Mouse (Mus musculus): Measurements from ENCODE around the gene Mfap1a. TPM values are rescaled to one million over a fixed set of nuclear protein-coding genes. Genes with fewer than 3 reads are reported as not detected.
"Not testable (repeated sequence)": the region's sequence is repeated elsewhere in the genome, so short reads cannot be mapped to it uniquely, and the experiment has no call there.

Gene Mfap1a
- total RNA-seq (2014; rRNA removed) (6.6 and 9.7 TPM in 2 replicates), polyA plus RNA-seq (2012; rRNA removed) (1.2 TPM in 2 replicates)

DNA sequence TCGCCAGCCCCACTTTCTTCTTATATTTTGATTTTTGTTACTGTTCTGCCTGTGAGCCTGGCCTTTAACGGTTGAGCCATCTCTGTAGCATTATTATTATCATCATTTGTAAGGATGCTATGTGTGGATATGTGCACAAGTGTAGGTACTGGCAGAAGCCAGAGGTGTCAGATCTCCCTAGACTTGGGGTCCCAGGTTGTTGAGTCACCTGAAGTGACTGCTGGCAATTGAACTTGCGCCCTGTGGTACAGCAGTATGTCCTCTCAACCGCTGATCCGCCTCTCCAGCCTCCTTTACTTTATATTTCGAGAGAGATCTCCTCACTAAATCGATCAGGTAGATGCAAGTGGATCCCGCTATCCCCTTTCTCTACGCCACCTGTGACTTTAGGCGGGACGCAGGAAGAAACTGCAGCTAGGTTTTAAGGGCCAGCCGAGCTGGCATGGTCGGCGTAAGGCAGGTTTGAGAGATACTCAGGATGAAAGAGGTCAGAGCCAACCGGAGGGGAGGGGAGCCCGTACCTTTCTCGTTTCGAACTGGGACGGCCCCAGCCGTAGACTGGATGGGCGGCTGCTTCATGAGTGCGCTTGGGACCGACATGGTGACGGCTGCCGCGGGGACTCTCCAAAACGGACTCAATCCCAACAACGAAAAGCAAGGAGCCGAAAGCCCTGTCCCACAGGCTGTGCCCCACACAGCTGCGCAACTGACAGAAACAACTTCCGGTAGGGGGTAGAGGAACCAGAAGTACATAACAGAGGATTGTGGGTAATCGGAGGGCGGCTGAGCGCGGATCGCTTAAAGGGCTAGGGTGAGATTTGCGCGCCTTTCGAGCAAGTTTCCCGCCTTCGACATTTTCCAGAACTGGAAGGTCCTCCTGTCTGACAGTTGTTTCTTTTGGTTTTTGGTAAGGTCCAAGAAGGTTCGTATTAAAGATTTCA lies at the start of gene Mfap1a, which contains the start of gene Wdr76:
Gene Mfap1a, minus strand, starts transcription at position 724 of the 941 bp plus-strand sequence.
Gene Wdr76, plus strand, starts transcription at position 782 of the 941 bp plus-strand sequence.
- 3% methylated on average over 42 of the region's 42 CpGs for WGBS
- Histone ChIP-seq H3K27ac (replicated peaks; ENCODE audit: insufficient read depth, low read depth, low read length) (peak within 1 kb of the TSS; percentile 41; the same call in 1 of the 2 replicates), H3K4me3 (ENCODE audit: insufficient read depth, low read depth, low read length) (peak within 1 kb of the TSS; percentile 66), H3K9ac (ENCODE audit: low read depth, low read length) (peak within 1 kb of the TSS; percentile 73)
- H3K27me3 ChIP-seq (ENCODE audit: control insufficient read depth, insufficient read depth, low read length); H3K79me2 ChIP-seq (ENCODE audit: control insufficient read depth, insufficient read depth, low read length); H3K4me1 ChIP-seq (ENCODE audit: control insufficient read depth, insufficient read depth, low read length); H3K36me3 ChIP-seq (ENCODE audit: control insufficient read depth, insufficient read depth, low read length): not testable (repeated sequence)
- TF ChIP-seq POLR2A (IDR thresholded peaks at IDR 0.05; ENCODE audit: extremely low read depth, insufficient read depth, low read length): peak; percentile 87
- DNase-seq (ENCODE audit: extremely low read depth, low read depth, low spot score): peak; percentile 88

DNA sequence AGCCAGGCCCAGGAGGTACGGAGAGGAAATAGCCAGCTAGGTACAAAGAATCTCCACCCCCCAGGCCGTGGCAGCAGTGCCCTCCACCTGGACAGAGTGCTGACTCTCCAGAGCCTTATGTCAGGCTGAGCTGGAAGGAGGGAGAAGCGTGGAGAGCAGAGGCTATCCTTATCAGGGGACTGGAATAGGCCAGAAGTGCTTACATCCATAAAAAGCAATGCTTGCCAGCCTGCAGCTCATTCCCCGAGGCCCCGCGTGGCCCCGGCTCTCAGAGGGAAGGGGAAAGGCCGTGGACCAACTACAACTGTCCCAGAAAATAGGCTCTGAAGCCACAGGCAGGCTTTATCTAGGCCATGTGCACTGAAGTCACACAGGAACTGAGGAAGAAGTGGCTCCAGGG lies 44.8 kb upstream of the Mfap1a start:
- peak; percentile 9 for DNase-seq (ENCODE audit: extremely low read depth, low read depth, low spot score)
- H3K9ac ChIP-seq (ENCODE audit: low read depth, low read length): no peak overlapping the region

DNA sequence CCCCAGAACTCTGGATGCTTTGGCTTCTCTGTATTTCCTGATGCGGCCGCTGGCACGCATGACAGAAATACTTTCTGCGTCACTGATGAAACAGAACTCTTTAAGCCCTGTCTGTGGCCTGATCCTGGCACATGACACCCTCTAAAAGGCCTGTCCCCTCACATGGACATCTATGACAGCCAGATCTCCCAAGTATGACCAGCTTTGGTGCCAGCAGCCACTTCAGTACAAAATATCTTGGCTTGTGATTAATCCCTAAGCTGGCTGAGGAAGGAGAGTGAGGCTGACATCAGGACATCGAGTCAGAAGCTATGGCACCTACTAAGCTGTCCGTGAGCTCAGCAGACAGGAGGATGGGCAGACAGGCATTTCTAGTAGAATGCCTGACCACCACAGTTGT lies 43.2 kb upstream of the Mfap1a start:
- Histone ChIP-seq H3K27me3 (ENCODE audit: control insufficient read depth, insufficient read depth, low read length) (no peaks in the 10 kb centered on the region), H3K4me1 (ENCODE audit: control insufficient read depth, insufficient read depth, low read length) (no peaks in the 10 kb centered on the region), H3K9ac (ENCODE audit: low read depth, low read length) (no peak overlapping the region), H3K4me3 (ENCODE audit: insufficient read depth, low read depth, low read length) (no peak overlapping the region), H3K36me3 (ENCODE audit: control insufficient read depth, insufficient read depth, low read length) (0 out of 2 replicates have a peak, but pooled peaks cover 2% of the 10 kb centered on the region), H3K27ac (replicated peaks; ENCODE audit: insufficient read depth, low read depth, low read length) (no peak overlapping the region), H3K79me2 (ENCODE audit: control insufficient read depth, insufficient read depth, low read length) (no peaks in the 10 kb centered on the region)
- no peak for DNase-seq (ENCODE audit: extremely low read depth, low read depth, low spot score)
- WGBS: 95% methylated on average over 6 of the region's 6 CpGs
- TF ChIP-seq CTCF (IDR thresholded peaks at IDR 0.05; ENCODE audit: low read depth, low read length) (no peak), POLR2A (IDR thresholded peaks at IDR 0.05; ENCODE audit: extremely low read depth, insufficient read depth, low read length) (no peak)

More for the DNA sequence above, 44.8 kb upstream of the Mfap1a start:
- no peak overlapping the region for H3K27ac ChIP-seq (replicated peaks; ENCODE audit: insufficient read depth, low read depth, low read length)
- H3K4me1 ChIP-seq (ENCODE audit: control insufficient read depth, insufficient read depth, low read length): no peaks in the 10 kb centered on the region
- H3K79me2 ChIP-seq (ENCODE audit: control insufficient read depth, insufficient read depth, low read length): no peaks in the 10 kb centered on the region
- no peaks in the 10 kb centered on the region for H3K27me3 ChIP-seq (ENCODE audit: control insufficient read depth, insufficient read depth, low read length)
- TF ChIP-seq POLR2A (IDR thresholded peaks at IDR 0.05; ENCODE audit: extremely low read depth, insufficient read depth, low read length): no peak
- TF ChIP-seq CTCF (IDR thresholded peaks at IDR 0.05; ENCODE audit: low read depth, low read length): no peak
- no peaks in the 10 kb centered on the region for H3K36me3 ChIP-seq (ENCODE audit: control insufficient read depth, insufficient read depth, low read length)
- 83% methylated on average over 8 of the region's 8 CpGs for WGBS
- no peak overlapping the region for H3K4me3 ChIP-seq (ENCODE audit: insufficient read depth, low read depth, low read length)

DNA sequence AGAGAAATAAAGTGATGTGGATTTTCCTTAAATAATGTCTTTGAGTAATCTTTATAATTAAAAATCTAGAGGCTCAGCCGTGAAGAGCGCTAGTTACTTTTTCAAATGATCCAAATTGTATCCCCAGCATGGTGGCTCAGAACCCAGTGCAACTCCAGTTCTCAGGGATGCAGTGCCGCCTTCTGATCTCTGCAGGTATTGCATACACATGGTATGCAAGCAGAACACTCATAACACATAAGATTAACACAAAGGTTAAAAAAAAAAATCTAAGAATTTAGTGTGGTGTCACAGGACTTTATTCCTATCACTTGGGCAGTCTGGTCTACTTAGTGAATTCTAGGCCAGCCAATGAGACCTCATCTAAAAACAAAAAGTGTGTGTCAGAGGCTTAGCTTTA lies 38.4 kb upstream of the Mfap1a start:
- Histone ChIP-seq H3K27ac (replicated peaks; ENCODE audit: insufficient read depth, low read depth, low read length) (no peak overlapping the region), H3K36me3 (ENCODE audit: control insufficient read depth, insufficient read depth, low read length) (0 out of 2 replicates have a peak, but pooled peaks cover 2% of the 10 kb centered on the region), H3K9ac (ENCODE audit: low read depth, low read length) (no peak overlapping the region), H3K79me2 (ENCODE audit: control insufficient read depth, insufficient read depth, low read length) (no peaks in the 10 kb centered on the region), H3K27me3 (ENCODE audit: control insufficient read depth, insufficient read depth, low read length) (no peaks in the 10 kb centered on the region), H3K4me3 (ENCODE audit: insufficient read depth, low read depth, low read length) (no peak overlapping the region), H3K4me1 (ENCODE audit: control insufficient read depth, insufficient read depth, low read length) (no peaks in the 10 kb centered on the region)
- DNase-seq (ENCODE audit: extremely low read depth, low read depth, low spot score): no peak
- TF ChIP-seq POLR2A (IDR thresholded peaks at IDR 0.05; ENCODE audit: extremely low read depth, insufficient read depth, low read length) (no peak), CTCF (IDR thresholded peaks at IDR 0.05; ENCODE audit: low read depth, low read length) (no peak)
- 93% methylated on average over 3 of the region's 3 CpGs for WGBS

DNA sequence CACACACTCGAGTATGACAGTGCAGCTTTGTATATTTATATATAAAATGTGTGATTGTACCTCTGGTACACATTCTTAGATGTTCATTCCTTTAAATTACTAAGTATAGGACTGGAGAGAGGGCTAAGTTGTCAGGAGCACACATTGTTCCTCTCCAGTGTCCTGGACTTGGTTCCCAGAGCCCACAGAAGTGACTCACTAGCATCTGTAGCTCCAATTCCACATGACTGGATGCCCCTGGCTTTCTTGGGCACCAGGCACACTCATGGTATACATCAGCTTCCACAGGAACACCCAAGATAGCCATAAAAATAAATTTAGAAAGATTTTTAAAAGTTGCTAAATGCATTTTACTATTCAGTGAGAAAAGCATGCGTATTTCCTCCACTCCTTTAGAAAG lies 18.6 kb upstream of the Mfap1a start:
- H3K36me3 ChIP-seq (ENCODE audit: control insufficient read depth, insufficient read depth, low read length): no peaks in the 10 kb centered on the region; the same call in 1 of the 2 replicates
- no peak for DNase-seq (ENCODE audit: extremely low read depth, low read depth, low spot score)
- 88% methylated on average over 2 of the region's 2 CpGs for WGBS
- no peaks in the 10 kb centered on the region for H3K4me1 ChIP-seq (ENCODE audit: control insufficient read depth, insufficient read depth, low read length)
- no peak overlapping the region for H3K9ac ChIP-seq (ENCODE audit: low read depth, low read length)
- H3K4me3 ChIP-seq (ENCODE audit: insufficient read depth, low read depth, low read length): no peak overlapping the region
- TF ChIP-seq POLR2A (IDR thresholded peaks at IDR 0.05; ENCODE audit: extremely low read depth, insufficient read depth, low read length): no peak
- TF ChIP-seq CTCF (IDR thresholded peaks at IDR 0.05; ENCODE audit: low read depth, low read length): no peak
- no peaks in the 10 kb centered on the region for H3K79me2 ChIP-seq (ENCODE audit: control insufficient read depth, insufficient read depth, low read length)
- no peaks in the 10 kb centered on the region for H3K27me3 ChIP-seq (ENCODE audit: control insufficient read depth, insufficient read depth, low read length)
- no peak overlapping the region for H3K27ac ChIP-seq (replicated peaks; ENCODE audit: insufficient read depth, low read depth, low read length)

DNA sequence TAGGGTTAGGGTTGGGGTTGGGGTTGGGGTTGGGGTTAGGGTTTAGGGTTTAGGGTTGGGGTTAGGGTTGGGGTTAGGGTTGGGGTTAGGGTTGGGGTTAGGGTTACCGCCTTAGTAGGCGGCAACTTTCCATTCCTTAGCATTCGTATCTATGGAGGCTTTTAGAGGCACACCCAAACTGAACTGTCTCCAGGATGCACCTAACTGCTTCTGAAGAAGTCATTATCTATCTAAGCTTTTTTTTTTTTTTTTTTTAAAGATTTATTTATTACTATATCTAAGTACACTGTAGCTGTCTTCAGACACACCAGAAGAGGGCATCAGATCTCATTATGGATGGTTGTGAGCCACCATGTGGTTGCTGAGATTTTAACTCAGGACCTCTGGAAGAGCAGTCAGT lies 16.4 kb upstream of the Mfap1a start:
- H3K9ac ChIP-seq (ENCODE audit: low read depth, low read length); H3K27me3 ChIP-seq (ENCODE audit: control insufficient read depth, insufficient read depth, low read length); H3K4me1 ChIP-seq (ENCODE audit: control insufficient read depth, insufficient read depth, low read length); H3K4me3 ChIP-seq (ENCODE audit: insufficient read depth, low read depth, low read length); H3K36me3 ChIP-seq (ENCODE audit: control insufficient read depth, insufficient read depth, low read length); H3K79me2 ChIP-seq (ENCODE audit: control insufficient read depth, insufficient read depth, low read length); H3K27ac ChIP-seq (replicated peaks; ENCODE audit: insufficient read depth, low read depth, low read length); DNase-seq (ENCODE audit: extremely low read depth, low read depth, low spot score): not testable (repeated sequence)
- 100% methylated on average over 3 of the region's 3 CpGs for WGBS

All from liver, adult 2 months (tissue).